Mouse (Mus musculus) bone marrow, adult 2 months (tissue): ENCODE measurements around the gene Grik4.

Source experiments
- CTCF ChIP-seq: fragments of 200-500 bp; IDR thresholded peaks from 2 replicates; pipeline ENCODE4 v1.5.1; 2011; ENCODE audit warnings: low read length, control low read depth; ENCODE audit not compliant: control insufficient read depth, insufficient read depth
- POLR2A ChIP-seq: fragments of 200-500 bp; IDR thresholded peaks from 2 replicates; pipeline ENCODE4 v1.6.1; 2011; ENCODE audit warnings: low read depth, mild to moderate bottlenecking, control low read depth, low read length, borderline replicate concordance; ENCODE audit not compliant: control insufficient read depth

DNA sequence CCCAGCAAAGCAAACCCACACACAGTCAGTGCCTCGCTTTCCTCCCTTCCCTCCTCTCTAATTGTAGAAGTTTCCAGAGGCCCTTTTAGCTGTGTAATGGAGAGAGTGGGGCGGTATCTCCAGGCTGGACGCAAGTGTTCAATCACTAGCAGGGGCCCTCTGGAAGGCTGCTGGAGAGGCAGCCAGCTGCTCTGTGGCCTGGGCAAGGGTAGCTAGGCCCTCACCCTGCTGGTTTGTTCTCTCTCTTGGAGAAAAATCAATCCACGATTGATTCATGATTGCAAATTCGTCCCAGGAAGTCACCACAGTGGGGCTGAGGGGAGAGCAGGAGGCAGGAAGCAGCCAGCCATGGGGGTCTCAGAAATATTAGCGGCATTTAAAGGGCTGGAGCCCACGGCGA, 271.3 kb downstream of the Grik4 start:
- no peak for TF ChIP-seq CTCF
- TF ChIP-seq POLR2A: no peak
